Mouse (Mus musculus) ES-E14 (cell line): ENCODE measurements around the gene Fev. TPM values are rescaled to one million over a fixed set of nuclear protein-coding genes. Genes with fewer than 3 reads are reported as not detected.
A peak's percentile ranks its signal among the peaks of the same experiment; 100 is the strongest.

ENCODE experiments used
- DNase-seq: peaks from one replicate; pipeline ENCODE4 v3.0.0-alpha.2; 2013; ENCODE audit warnings: low read depth, low spot score
- H3K27ac ChIP-seq: 2 replicates; pipeline ENCODE4 v1.5.1; 2012; ENCODE audit warnings: low read depth, mild to moderate bottlenecking, low read length, moderate library complexity, mixed read lengths; ENCODE audit not compliant: poor library complexity, insufficient read depth, severe bottlenecking
- H3K36me3 ChIP-seq: 2 replicates; pipeline ENCODE4 v1.6.1; 2012; ENCODE audit warnings: mild to moderate bottlenecking, low read length, moderate library complexity, mixed read lengths; ENCODE audit not compliant: control insufficient read depth, poor library complexity, insufficient read depth, severe bottlenecking
- H3K4me1 ChIP-seq, 2 experiments: fragments of 150-350 bp in 1 of 2; sonication (generic) in 1 of 2; 2 replicates each; pipeline ENCODE4 v1.6.1; 2012; ENCODE audit warnings: low read length in 2 of 2, mild to moderate bottlenecking in 1 of 2, mixed read lengths in 1 of 2; ENCODE audit not compliant: control insufficient read depth in 2 of 2, insufficient read depth in 2 of 2, poor library complexity in 1 of 2
- H3K4me3 ChIP-seq, 2 experiments: fragments of 150-350 bp in 1 of 2; sonication (generic) in 1 of 2; 2 replicates each; pipeline ENCODE4 v1.5.1; 2012; ENCODE audit warnings: low read length in 2 of 2, low read depth in 1 of 2, mild to moderate bottlenecking in 1 of 2, mixed read lengths in 1 of 2; ENCODE audit not compliant: insufficient read depth in 1 of 2, poor library complexity in 1 of 2, severe bottlenecking in 1 of 2
- H3K9ac ChIP-seq: 2 replicates; pipeline ENCODE4 v1.6.1; 2012; ENCODE audit warnings: low read depth, mild to moderate bottlenecking, low read length, mixed read lengths; ENCODE audit not compliant: poor library complexity, insufficient read depth, severe bottlenecking
- H3K9me3 ChIP-seq: fragments of 150-350 bp; sonication (generic); 2 replicates; pipeline ENCODE4 v1.6.1; 2012; ENCODE audit warnings: low read depth, mild to moderate bottlenecking, low read length; ENCODE audit not compliant: control insufficient read depth, insufficient read depth
- CHD2 ChIP-seq: IDR thresholded peaks from 2 replicates; pipeline ENCODE4 v1.6.1; 2014; ENCODE audit warnings: mild to moderate bottlenecking, low read depth, low read length, inconsistent platforms
- HCFC1 ChIP-seq: IDR thresholded peaks from 2 replicates; pipeline ENCODE4 v1.6.1; 2012; ENCODE audit warnings: low read length, inconsistent platforms, borderline replicate concordance; ENCODE audit not compliant: insufficient read depth
- MAFK ChIP-seq: IDR thresholded peaks from 2 replicates; pipeline ENCODE4 v1.6.1; 2014; ENCODE audit warnings: mild to moderate bottlenecking, low read depth, low read length, inconsistent platforms; ENCODE audit not compliant: insufficient read depth
- ZC3H11A ChIP-seq: IDR thresholded peaks from 2 replicates; pipeline ENCODE4 v1.6.1; 2012; ENCODE audit warnings: low read depth, mild to moderate bottlenecking, inconsistent platforms, low read length, borderline replicate concordance
- ZNF384 ChIP-seq: IDR thresholded peaks from 2 replicates; pipeline ENCODE4 v1.6.1; 2012; ENCODE audit warnings: low read depth, low read length, inconsistent platforms
- in situ Hi-C, 2 experiments: fragments of 600-800 bp; cut with MboI; formaldehyde crosslinking; loops; one replicate each; pipeline ENCODE4 v1.15.1; 2025; ENCODE audit warnings: low sequenced_read_pairs in 2 of 2, inconsistent platforms in 1 of 2; ENCODE audit not compliant: unreplicated experiment in 2 of 2
- total RNA-seq: library from RNA; depleted of rRNA; stranded (reverse); fragments of 300-350 nt; gene quantifications from 2 replicates; pipeline ENCODE4 v1.2.3, GENCODE M21; 2012

Gene Fev
- total RNA-seq, 1 experiment: not detected

- in situ Hi-C loops: loop anchor here in 1 of 2 experiments (10.0 kb wide), 2 partner anchors 46 to 76 kb away; partner anchors contain the start of gene Wnt6
- Histone ChIP-seq H3K9ac (no peak overlapping the region), H3K4me3 (peak overlapping the region; percentile 21 to 33; a peak in 3 of 4 replicates), H3K36me3 (no peaks in the 10 kb centered on the region), H3K4me1 (peaks cover 0 to 28% of the 10 kb centered on the region in 2 experiments; a peak in 2 of 4 replicates), H3K27ac (peak overlapping the region; percentile 14; the same call in 1 of the 2 replicates), H3K9me3 (no peaks in the 10 kb centered on the region)
- TF ChIP-seq MAFK (no peak), HCFC1 (no peak), CHD2 (no peak), ZC3H11A (no peak), ZNF384 (no peak)
- DNase-seq: no peak
Observed at GRCm38 (mm10) chr1:74851001-74851775, 34.0 kb downstream of the Fev start.

- Histone ChIP-seq H3K4me3 (no peak overlapping the region; a peak in 1 of 4 replicates), H3K4me1 (peaks cover 0 to 23% of the 10 kb centered on the region in 2 experiments; a peak in 2 of 4 replicates)
- TF ChIP-seq MAFK (no peak), HCFC1 (no peak), ZC3H11A (no peak), ZNF384 (no peak), CHD2 (no peak)
Observed at GRCm38 (mm10) chr1:74850251-74850650, 35.0 kb downstream of the Fev start.

GRCm38 (mm10) chr1:74848946-74849345 lies 36.3 kb downstream of the Fev start:
- Histone ChIP-seq H3K36me3 (no peaks in the 10 kb centered on the region), H3K27ac (no peak overlapping the region), H3K9ac (no peak overlapping the region), H3K4me1 (peaks cover 0 to 20% of the 10 kb centered on the region in 2 experiments; a peak in 2 of 4 replicates), H3K4me3 (no peak overlapping the region), H3K9me3 (no peaks in the 10 kb centered on the region)
- TF ChIP-seq HCFC1: no peak
- TF ChIP-seq CHD2: no peak
- DNase-seq: no peak
- in situ Hi-C loops: no loop called here

More at GRCm38 (mm10) chr1:74850251-74850650, 35.0 kb downstream of the Fev start:
- Histone ChIP-seq H3K36me3 (no peaks in the 10 kb centered on the region), H3K9ac (no peak overlapping the region), H3K9me3 (no peaks in the 10 kb centered on the region), H3K27ac (peak overlapping the region; percentile 11; the same call in 1 of the 2 replicates)
- DNase-seq: no peak
- in situ Hi-C loops: loop anchor here in 1 of 2 experiments (10.0 kb wide), 2 partner anchors 45 to 75 kb away; partner anchors contain the start of gene Wnt6

- Histone ChIP-seq H3K36me3 (no peaks in the 10 kb centered on the region), H3K9ac (no peak overlapping the region), H3K4me1 (peaks cover 0 to 13% of the 10 kb centered on the region in 2 experiments; a peak in 2 of 4 replicates), H3K27ac (no peak overlapping the region), H3K9me3 (no peaks in the 10 kb centered on the region), H3K4me3 (no peak overlapping the region)
- in situ Hi-C loops: no loop called here
- no peak for DNase-seq
- no peak for TF ChIP-seq HCFC1
- TF ChIP-seq ZC3H11A: no peak
- TF ChIP-seq MAFK: no peak
- no peak for TF ChIP-seq CHD2
- no peak for TF ChIP-seq ZNF384
Observed at GRCm38 (mm10) chr1:74846341-74846740, 38.9 kb downstream of the Fev start.
